7 mouse cellular contexts compared by ENCODE assay signal in the genomic region with DNA sequence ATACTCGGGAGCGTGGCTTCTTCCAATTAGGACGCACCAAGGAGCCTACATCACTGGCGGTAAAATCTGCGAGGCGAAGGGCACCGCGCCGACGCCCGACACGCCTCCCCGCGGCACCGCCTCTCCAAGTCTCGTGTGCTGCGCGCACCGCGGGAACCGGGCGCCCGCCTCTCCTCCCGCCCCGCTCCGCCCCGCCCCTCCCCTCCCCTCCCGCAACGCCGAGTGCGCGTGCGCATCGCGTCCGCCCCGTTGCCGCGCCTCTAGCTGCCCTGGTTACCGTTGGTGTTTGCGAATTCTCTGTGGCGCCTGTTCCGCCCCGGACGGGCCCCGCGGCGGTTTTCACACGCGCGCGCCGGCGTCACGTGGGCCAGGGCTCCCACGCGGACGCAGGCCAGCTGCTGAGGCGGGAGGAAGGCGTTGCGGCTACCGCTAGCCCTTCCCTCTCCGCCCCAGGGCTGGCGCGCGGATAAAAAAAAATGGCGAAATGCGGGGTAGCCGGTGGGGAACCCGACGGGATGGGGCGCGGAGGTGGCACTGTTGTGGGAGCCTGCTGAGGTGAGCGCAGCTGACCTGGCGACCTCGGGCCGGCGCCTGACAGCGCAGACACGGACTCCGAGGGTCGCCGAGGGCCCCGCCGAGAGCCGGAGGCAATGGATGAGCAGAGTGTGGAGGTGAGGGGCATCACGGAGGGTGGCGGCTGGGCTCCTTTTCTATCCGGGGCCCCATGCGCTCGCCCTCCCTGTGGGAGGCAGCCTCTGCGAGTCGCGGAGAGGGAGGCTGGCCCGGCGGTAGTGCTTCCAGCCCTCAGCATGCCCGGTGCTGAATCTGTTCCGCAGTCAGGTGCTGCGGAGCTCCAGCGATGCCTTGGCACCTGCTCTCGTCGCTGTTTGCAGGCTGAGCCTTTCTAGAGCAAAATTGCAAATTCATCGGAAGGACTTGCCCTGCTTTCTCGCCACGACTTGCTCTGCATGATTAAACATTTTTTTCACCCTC. TPM values are rescaled to one million over a fixed set of nuclear protein-coding genes. Genes with fewer than 3 reads are reported as not detected.
DNase-seq lines count a peak whose midpoint lies in the region; ATAC-seq lines count a peak whose summit lies in the region.

A gene (plus strand): TSS at position 254 of the 993 bp plus-strand sequence.

- H3K27ac ChIP-seq in embryonic facial prominence, embryonic 12.5 days = peak within 1 kb of the TSS; percentile 92
- peak within 1 kb of the TSS; percentile 77 for H3K27ac ChIP-seq in limb, embryonic 11.5 days (replicated peaks; ENCODE audit: low read depth, low read length)
- H3K27ac ChIP-seq in midbrain, embryonic 14.5 days (replicated peaks; ENCODE audit: low read depth, low read length) = peak within 1 kb of the TSS; percentile 93

- 1% methylated on average over 91 of the region's 105 CpGs for WGBS in embryonic facial prominence, embryonic 12.5 days
- under 1% methylated on average over 97 of the region's 105 CpGs for WGBS in limb, embryonic 11.5 days
- under 1% methylated on average over 101 of the region's 105 CpGs for WGBS in midbrain, embryonic 14.5 days

- peak within 1 kb of the TSS; percentile 82 for H3K9ac ChIP-seq in embryonic facial prominence, embryonic 12.5 days
- H3K9ac ChIP-seq in limb, embryonic 11.5 days (ENCODE audit: low read length) = peak within 1 kb of the TSS; percentile 85
- peak within 1 kb of the TSS; percentile 87 for H3K9ac ChIP-seq in midbrain, embryonic 14.5 days (replicated peaks; ENCODE audit: low read length)

- peak within 1 kb of the TSS; percentile 84 for H3K4me3 ChIP-seq in embryonic facial prominence, embryonic 12.5 days
- peak within 1 kb of the TSS; percentile 96 for H3K4me3 ChIP-seq in limb, embryonic 11.5 days (ENCODE audit: low read depth, low read length)
- peak within 1 kb of the TSS; percentile 95 for H3K4me3 ChIP-seq in midbrain, embryonic 14.5 days (replicated peaks; ENCODE audit: low read depth, low read length)

- no peaks in the 10 kb centered on the region for H3K27me3 ChIP-seq in embryonic facial prominence, embryonic 12.5 days
- H3K27me3 ChIP-seq in limb, embryonic 11.5 days (ENCODE audit: control insufficient read depth, insufficient read depth, low read length) = no peaks in the 10 kb centered on the region
- H3K27me3 ChIP-seq in midbrain, embryonic 14.5 days (ENCODE audit: control insufficient read depth, insufficient read depth, low read length) = no peaks in the 10 kb centered on the region

- no peaks in the 10 kb centered on the region for H3K9me3 ChIP-seq in embryonic facial prominence, embryonic 12.5 days
- no peaks in the 10 kb centered on the region for H3K9me3 ChIP-seq in limb, embryonic 11.5 days (ENCODE audit: control insufficient read depth, low read length)
- H3K9me3 ChIP-seq in midbrain, embryonic 14.5 days (ENCODE audit: control insufficient read depth, low read length) = no peaks in the 10 kb centered on the region

- ATAC-seq in embryonic facial prominence, embryonic 12.5 days (ENCODE audit: insufficient number of reproducible peaks, insufficient read depth, low FRiP score, low TSS enrichment) = peak; percentile 88
- ATAC-seq in limb, embryonic 11.5 days (ENCODE audit: insufficient number of reproducible peaks, low FRiP score, low TSS enrichment, low read depth) = peak; percentile 83
- peak; percentile 94 for ATAC-seq in midbrain, embryonic 14.5 days (ENCODE audit: low FRiP score, low TSS enrichment)

- peak; percentile 88 for DNase-seq in adrenal gland, postnatal 25 days
- DNase-seq in heart, adult 11 months = peak; percentile 99
- DNase-seq in kidney, adult 18-20 months = peak; percentile 88
- peak; percentile 93 for DNase-seq in limb, embryonic 11.5 days (ENCODE audit: low spot score)
- peak; percentile 97 for DNase-seq in midbrain, embryonic 14.5 days
- DNase-seq in spleen, adult 18-20 months = peak; percentile 77 to 80

- peak within 1 kb of the TSS; percentile 75 for H3K4me2 ChIP-seq in embryonic facial prominence, embryonic 12.5 days (replicated peaks)
- peak within 1 kb of the TSS; percentile 79 for H3K4me2 ChIP-seq in limb, embryonic 11.5 days (ENCODE audit: low read depth, severe bottlenecking)
- peak within 1 kb of the TSS; percentile 66 for H3K4me2 ChIP-seq in midbrain, embryonic 14.5 days (ENCODE audit: low read length)

- H3K4me1 ChIP-seq in embryonic facial prominence, embryonic 12.5 days = peaks cover 19% of the 10 kb centered on the region
- 0 out of 2 replicates have a peak, but pooled peaks cover 2% of the 10 kb centered on the region for H3K4me1 ChIP-seq in limb, embryonic 11.5 days (ENCODE audit: control insufficient read depth, insufficient read depth, low read length)
- peaks cover 22% of the 10 kb centered on the region for H3K4me1 ChIP-seq in midbrain, embryonic 14.5 days (ENCODE audit: control insufficient read depth, insufficient read depth, low read length)

- H3K36me3 ChIP-seq in embryonic facial prominence, embryonic 12.5 days = peaks cover 26% of the 10 kb centered on the region
- H3K36me3 ChIP-seq in limb, embryonic 11.5 days (ENCODE audit: control insufficient read depth, insufficient read depth, low read length) = peaks cover 11% of the 10 kb centered on the region; the same call in 1 of the 2 replicates
- H3K36me3 ChIP-seq in midbrain, embryonic 14.5 days (ENCODE audit: control insufficient read depth, insufficient read depth, low read length) = peaks cover 34% of the 10 kb centered on the region

RNA-seq across cellular contexts. Expression of the gene that starts here (rescaled TPM):
- total RNA-seq in adrenal gland, postnatal 25 days (2021) = 14.6 and 22.0 TPM in 2 replicates
- 37.0 and 41.2 TPM in 2 replicates for polyA plus RNA-seq in embryonic facial prominence, embryonic 12.5 days (2016; fragmentation: Nextera tagmentation; extraction: Ambion mirVana)
- 39.1 and 39.5 TPM in 2 replicates for polyA plus RNA-seq in limb, embryonic 11.5 days (2014; fragmentation: Nextera tagmentation; extraction: Ambion mirVana)
- 85.0 and 108 TPM in 2 replicates for polyA plus RNA-seq in midbrain, embryonic 14.5 days (2014; fragmentation: Nextera tagmentation; extraction: Ambion mirVana)

Comparison
In these comparisons a context has a peak if more than half of its experiments do, and no peak if none do; other contexts are left out.
1. Peak in every context shown above with its lines: DNase-seq, ATAC-seq, H3K4me3 ChIP-seq and H3K27ac ChIP-seq.